Mouse (Mus musculus) adrenal gland, adult 10 weeks (tissue): ENCODE measurements around the gene Fam3c. TPM values are rescaled to one million over a fixed set of nuclear protein-coding genes. Genes with fewer than 3 reads are reported as not detected.

ENCODE experiments used
- polyA plus RNA-seq: library from polyadenylated mRNA; stranded (reverse); fragments of 350-450 nt; fragmentation: Illumina TruSeq; extraction: RNeasy Lipid Tissue Mini Kit (QIAGEN cat#74804); gene quantifications from one replicate; pipeline ENCODE4 v1.2.3, GENCODE M21; 2014; ENCODE audit warnings: low read depth, low replicate concordance

Gene Fam3c
- polyA plus RNA-seq, result 96.0 TPM

GRCm38 (mm10) chr6:22356086-22356507, at the start of gene Fam3c:
Gene Fam3c (minus strand): TSS chr6:22356243.

GRCm38 (mm10) chr6:22288004-22288736, 67.9 kb downstream of the Fam3c start, which contains the start of gene Wnt16:
Gene Wnt16 (plus strand): TSS chr6:22288227.

Other genes with a start within 250 kb of the Fam3c start
- not detected for gene Wnt16, start 68.0 kb downstream of the Fam3c start, polyA plus RNA-seq